Mouse (Mus musculus): ENCODE data around the gene Cflar.
"Not testable (repeated sequence)": the region's sequence is repeated elsewhere in the genome, so short reads cannot be mapped to it uniquely, and the experiment has no call there.

Gene Cflar

GRCm38 (mm10) chr1:58775361-58775760 lies 64.1 kb downstream of the Cflar start:
- DNase-seq (ENCODE audit: low spot score in 2 of 2): no peak

DNA sequence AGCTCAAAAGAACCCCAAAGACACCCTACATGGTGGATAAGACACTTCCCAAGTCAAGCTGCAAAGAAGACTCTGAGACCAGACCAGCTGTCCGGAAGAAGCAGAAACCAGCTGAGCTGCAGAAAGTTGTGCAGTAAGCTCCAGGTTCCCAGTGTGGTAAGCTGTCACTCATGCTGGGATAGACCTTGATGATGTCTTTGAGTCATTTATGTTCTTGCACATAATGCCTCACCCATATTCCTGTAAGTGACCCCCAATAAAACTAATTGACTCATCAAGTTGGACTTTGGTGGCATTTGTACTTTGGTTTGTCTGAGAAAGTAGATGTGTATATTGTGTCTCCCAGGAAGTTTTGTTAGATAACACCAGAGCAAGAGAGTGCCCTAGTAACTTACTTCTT lies 66.3 kb downstream of the Cflar start:
- DNase-seq (ENCODE audit: low spot score in 2 of 2): no peak

DNA sequence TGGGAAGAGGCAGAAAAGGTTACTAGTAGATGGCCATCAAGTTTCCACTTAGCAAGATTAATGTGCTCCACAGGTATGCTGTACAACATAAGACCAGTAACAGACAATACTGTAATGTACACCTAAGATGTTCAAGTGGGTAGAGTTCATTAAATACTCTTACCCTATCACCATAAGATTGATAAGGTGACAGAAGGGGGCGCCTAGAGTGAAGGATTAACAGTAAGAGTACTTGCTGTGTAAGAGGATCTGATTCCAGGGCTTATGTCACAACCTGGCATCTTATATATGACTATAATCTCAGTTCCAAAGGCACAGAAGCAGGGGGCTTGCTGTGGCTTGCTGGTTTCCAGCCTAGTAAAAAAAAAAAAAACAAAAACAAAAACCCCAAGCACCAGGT lies 66.9 kb downstream of the Cflar start:
- no peak for DNase-seq (ENCODE audit: low spot score in 2 of 2)

- no peak for DNase-seq (ENCODE audit: low spot score in 2 of 2)
Measured at GRCm38 (mm10) chr1:58786276-58786675, 75.0 kb downstream of the Cflar start.

DNA sequence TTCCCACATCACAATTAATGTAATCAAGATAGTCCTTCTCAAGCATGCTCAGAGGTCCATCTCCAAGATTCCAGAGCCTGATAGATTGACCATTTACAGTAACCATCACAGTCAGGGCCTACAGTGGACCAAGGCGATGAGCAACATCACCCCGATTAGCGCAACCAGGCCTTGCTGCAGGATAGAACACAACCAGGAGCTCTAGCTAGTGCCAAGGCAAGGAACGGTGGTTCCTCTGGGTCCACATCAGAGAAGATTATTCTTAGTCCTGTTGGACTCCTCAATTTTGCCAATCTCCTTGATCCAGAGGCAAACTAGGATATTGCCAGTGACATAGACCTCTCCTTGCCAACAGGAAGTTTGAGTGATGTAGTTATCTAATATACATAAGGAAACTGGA lies 77.1 kb downstream of the Cflar start:
- no peak for DNase-seq (ENCODE audit: low spot score in 2 of 2)

DNA sequence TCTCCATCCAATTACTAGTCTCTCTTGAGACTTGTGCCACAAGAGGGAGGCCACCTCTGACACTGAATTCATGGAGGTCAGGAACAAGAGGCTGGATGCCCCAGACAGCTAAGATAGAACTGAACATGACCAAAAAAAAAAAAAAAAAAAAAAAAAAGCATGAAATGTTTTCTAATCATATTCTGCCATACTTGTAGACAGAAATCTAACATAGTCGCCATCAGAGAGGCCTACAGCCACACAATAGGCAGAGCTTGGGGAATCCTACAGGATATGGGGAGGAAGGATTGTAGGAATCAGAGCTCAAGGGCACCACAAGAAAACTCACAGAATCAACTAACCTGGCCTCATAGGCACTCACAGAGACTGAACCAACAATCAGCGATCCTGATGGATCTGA lies 83.4 kb downstream of the Cflar start:
- no peak for DNase-seq (ENCODE audit: low spot score in 2 of 2)

DNA sequence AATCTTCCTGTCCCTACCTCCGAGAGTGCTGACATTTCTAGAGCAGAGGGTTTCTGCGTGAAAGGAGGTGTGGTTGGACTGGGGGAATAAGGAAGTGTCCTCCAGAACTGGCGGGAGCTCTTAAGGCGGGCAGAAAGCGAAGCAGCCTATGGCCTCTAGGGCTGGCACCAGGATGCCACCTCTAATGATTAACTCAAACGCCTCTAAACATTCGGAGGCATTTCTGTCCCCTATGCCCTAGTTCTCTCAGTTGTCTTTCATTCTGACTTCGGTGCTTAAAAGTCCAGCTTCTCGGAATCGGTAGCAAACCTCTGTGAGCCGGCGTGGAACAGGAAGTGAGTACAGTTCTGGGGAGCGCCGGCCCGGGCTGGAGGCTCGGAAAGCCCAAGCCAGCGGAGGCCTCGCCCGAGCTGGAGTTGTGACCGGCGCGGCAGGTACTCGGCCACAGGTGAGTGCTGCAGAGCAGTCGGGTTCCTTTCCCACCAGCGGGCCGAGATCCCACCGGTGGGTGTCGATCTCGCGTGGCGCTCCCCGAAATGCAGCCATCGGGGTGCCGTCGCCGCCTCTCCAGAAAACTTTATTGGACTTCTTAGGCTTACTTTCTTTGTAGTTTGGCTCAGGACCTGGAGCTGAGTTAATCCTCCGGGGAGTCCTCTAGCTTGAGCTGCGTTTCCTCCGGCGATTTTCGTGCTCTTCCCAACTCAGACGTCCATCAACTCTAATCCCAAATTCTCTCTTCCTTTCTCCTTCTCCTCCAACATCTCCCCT lies 84.2 kb downstream of the Cflar start, which contains the start of gene Casp8:
Casp8 (plus strand) TSS at position 84 of the 768 bp plus-strand sequence.
- DNase-seq (ENCODE audit: low spot score in 2 of 2): no peak

DNA sequence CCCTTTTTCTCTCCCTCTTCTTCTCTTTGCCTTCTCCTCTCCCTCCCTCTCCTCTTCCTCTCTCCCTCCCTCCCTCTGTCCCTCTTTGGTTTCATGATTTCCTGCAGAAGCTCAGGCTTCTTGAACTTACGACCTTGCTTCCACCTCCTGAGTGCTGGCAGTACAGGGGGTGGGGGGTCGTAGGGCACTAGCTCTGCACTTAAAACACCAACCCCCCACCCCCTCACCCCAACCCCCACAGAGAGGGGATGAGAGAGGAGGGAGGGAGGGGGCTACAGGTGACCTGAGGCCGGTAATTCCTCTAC lies 84.7 kb downstream of the Cflar start:
- DNase-seq (ENCODE audit: low spot score in 2 of 2): no peak

DNA sequence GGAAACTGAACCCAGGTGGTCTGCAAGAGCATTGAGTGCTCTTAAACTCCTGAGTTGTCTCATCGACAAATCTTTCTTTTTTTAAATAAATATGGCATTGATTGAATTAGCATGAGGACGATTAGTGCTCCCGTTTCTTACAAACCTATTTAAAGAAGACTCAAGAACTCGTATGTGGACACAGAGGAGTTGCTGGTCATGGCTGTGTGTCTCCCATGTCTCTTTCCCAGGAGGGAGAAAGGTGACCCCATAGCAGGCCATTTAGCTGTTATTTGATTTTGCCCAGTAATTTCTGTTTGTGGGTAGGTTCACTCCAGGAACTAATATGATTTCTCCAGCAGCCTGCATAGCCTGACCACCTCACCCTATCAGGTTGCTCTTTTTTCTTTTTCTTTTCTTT lies 85.5 kb downstream of the Cflar start:
- no peak for DNase-seq (ENCODE audit: low spot score in 2 of 2)

DNA sequence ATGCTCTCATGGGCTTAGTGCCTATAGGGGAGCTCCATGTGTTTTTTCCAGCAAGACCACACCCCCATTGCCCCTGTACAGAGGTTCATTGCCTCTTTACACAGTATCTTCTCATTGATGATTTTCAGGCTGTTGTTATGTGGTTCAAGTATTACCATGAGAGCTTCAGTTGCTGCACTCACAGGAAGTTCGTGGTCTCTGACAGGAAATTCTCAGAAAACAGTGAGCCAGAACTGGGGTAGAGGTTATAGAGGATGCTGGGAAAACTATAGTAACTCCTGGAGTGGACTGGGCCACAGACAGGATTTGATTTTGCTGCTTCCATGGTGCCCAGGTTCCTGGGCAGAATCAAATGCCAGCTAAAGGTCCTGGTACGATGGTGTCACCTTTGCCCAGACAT lies 86.1 kb downstream of the Cflar start:
- DNase-seq (ENCODE audit: low spot score in 2 of 2): no peak

- DNase-seq (ENCODE audit: low spot score in 2 of 2): no peak
Measured at GRCm38 (mm10) chr1:58798911-58799310, 87.6 kb downstream of the Cflar start.

- DNase-seq (ENCODE audit: low spot score in 2 of 2): not testable (repeated sequence)
Measured at GRCm38 (mm10) chr1:58800644-58801043, 89.3 kb downstream of the Cflar start.

DNA sequence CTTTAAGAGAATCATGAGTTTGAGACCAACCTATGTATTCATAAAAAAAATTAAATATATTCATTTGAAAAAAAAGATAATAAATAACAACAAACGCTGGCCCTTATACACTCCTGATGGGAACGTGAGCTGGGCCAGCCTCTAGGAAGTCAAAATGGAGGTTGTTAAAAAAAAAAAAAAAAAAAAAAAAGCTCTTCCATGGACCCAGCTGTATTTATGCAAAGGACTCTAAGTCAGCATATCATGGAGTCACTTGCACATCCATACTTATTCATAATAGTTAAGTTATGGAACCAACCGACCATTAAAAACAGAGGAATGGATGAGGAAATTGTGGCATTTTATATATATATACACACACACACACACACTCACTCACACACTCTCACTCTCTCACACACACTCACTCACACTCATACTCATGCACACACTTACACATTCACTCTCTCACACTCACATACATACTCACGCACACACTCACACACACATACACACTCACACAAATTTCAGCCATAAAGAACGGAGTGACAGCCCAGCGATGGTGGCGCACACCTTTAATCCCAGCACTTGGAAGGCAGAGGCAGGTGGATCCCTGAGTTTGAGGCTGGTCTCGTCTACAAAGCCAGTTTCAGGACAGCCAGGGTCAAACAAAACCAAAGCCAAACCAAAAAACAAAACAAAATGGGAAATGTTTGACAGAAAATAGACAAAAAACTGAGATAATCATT lies 90.4 kb downstream of the Cflar start:
- DNase-seq (ENCODE audit: low spot score in 2 of 2): no peak

- DNase-seq (ENCODE audit: low spot score in 2 of 2): no peak
Measured at GRCm38 (mm10) chr1:58802322-58803273, 91.3 kb downstream of the Cflar start.

GRCm38 (mm10) chr1:58803531-58803930 lies 92.2 kb downstream of the Cflar start:
- no peak for DNase-seq (ENCODE audit: low spot score in 2 of 2)

GRCm38 (mm10) chr1:58806651-58807050 lies 95.3 kb downstream of the Cflar start:
- no peak for DNase-seq (ENCODE audit: low spot score in 2 of 2)

All from cerebellum, postnatal 4 days (tissue).